Mouse (Mus musculus): ENCODE results near the gene Selplg. TPM values are rescaled to one million over a fixed set of nuclear protein-coding genes. Genes with fewer than 3 reads are reported as not detected.

The Selplg gene
- total RNA-seq, 2 experiments from 2014 or later: 3.2 to 4.3 TPM

GRCm38 (mm10) chr5:113771213-113772162 lies 61.0 kb downstream of the Selplg start:
- peak; percentile 59 to 67 for DNase-seq (ENCODE audit: low spot score in 2 of 2)

- no peak for DNase-seq (ENCODE audit: low spot score in 2 of 2)
Measured at GRCm38 (mm10) chr5:113768806-113769205, 63.6 kb downstream of the Selplg start.

Other genes with a start within 250 kb of the Selplg start
- 10 to 100 TPM; 14.8 to 15.4 TPM for gene Cmklr1, start 182.2 kb downstream of the Selplg start, total RNA-seq (2021)
- gene 1700069L16Rik, start 107.9 kb downstream of the Selplg start, total RNA-seq (2021): not detected
- 10 to 100 TPM; 10.7 to 13.6 TPM for gene Ficd, start 96.8 kb downstream of the Selplg start, total RNA-seq (2021)
- 10 to 100 TPM; 48.2 to 53.9 TPM for gene Sart3, start 60.1 kb downstream of the Selplg start, total RNA-seq (2021)
- 100 to 1,000 TPM; 417 to 454 TPM for gene Iscu, start 59.9 kb downstream of the Selplg start, total RNA-seq (2021)
- 10 to 100 TPM; 24.5 to 25.2 TPM for gene Tmem119, start 32.1 kb downstream of the Selplg start, total RNA-seq (2021)
- 100 to 1,000 TPM in 1 of 2 experiments, 10 to 100 TPM in 1; 99.1 to 105 TPM for gene Coro1c, start 76.1 kb upstream of the Selplg start, total RNA-seq (2021)
- gene Ssh1, start 161.2 kb upstream of the Selplg start, total RNA-seq (2021): 10 to 100 TPM; 25.0 to 27.4 TPM
- 10 to 100 TPM in 1 of 2 experiments, under 1 TPM in 1; 0.51 to 16.1 TPM for gene Dao, start 171.1 kb upstream of the Selplg start, total RNA-seq (2021)
- gene Usp30, start 232.8 kb upstream of the Selplg start, total RNA-seq (2021): 10 to 100 TPM; 40.3 to 41.2 TPM

All from adrenal gland, postnatal 4 days (tissue).